Mouse (Mus musculus) T-helper 17 cell (primary cell): ENCODE results near the gene BC034090.

Experiments
- in situ Hi-C, 2 experiments: fragments of 300-600 bp; cut with MboI, MseI; formaldehyde crosslinking; loops; 1 replicate in 1 of 2; 2 replicates in 1 of 2; pipeline ENCODE4 v1.15.1; 2025; ENCODE audit warnings: high pct_unique_total_duplicates in 2 of 2

BC034090 gene

GRCm38 (mm10) chr1:155245516-155245915, 1.3 kb upstream of the BC034090 start:
- in situ Hi-C loops = no loop called here

- in situ Hi-C loops = no loop called here
Measured at GRCm38 (mm10) chr1:155244771-155245211, 547 bp upstream of the BC034090 start.

- in situ Hi-C loops = no loop called here
Measured at GRCm38 (mm10) chr1:155242488-155242745, 1.8 kb downstream of the BC034090 start.

- in situ Hi-C loops = no loop called here
Measured at GRCm38 (mm10) chr1:155241701-155242487, 2.4 kb downstream of the BC034090 start.

GRCm38 (mm10) chr1:155239962-155240717, 4.1 kb downstream of the BC034090 start:
- in situ Hi-C loops = no loop called here

- in situ Hi-C loops = no loop called here
Measured at GRCm38 (mm10) chr1:155239169-155239568, 5.1 kb downstream of the BC034090 start.

GRCm38 (mm10) chr1:155238126-155238525, 6.1 kb downstream of the BC034090 start:
- in situ Hi-C loops = no loop called here

- in situ Hi-C loops = no loop called here
Measured at GRCm38 (mm10) chr1:155237390-155237789, 6.9 kb downstream of the BC034090 start.

- in situ Hi-C loops = no loop called here
Measured at GRCm38 (mm10) chr1:155236306-155237024, 7.8 kb downstream of the BC034090 start.

- in situ Hi-C loops = no loop called here
Measured at GRCm38 (mm10) chr1:155235641-155236040, 8.6 kb downstream of the BC034090 start.

- in situ Hi-C loops = no loop called here
Measured at GRCm38 (mm10) chr1:155233931-155234607, 10.2 kb downstream of the BC034090 start.

- in situ Hi-C loops = no loop called here
Measured at GRCm38 (mm10) chr1:155233378-155233777, 10.9 kb downstream of the BC034090 start.

- in situ Hi-C loops = no loop called here
Measured at GRCm38 (mm10) chr1:155232786-155233185, 11.5 kb downstream of the BC034090 start.

- in situ Hi-C loops = no loop called here
Measured at GRCm38 (mm10) chr1:155232385-155232784, 11.9 kb downstream of the BC034090 start.

GRCm38 (mm10) chr1:155229464-155230411, 14.5 kb downstream of the BC034090 start:
- in situ Hi-C loops = loop anchor here in 1 of 2 experiments (5.0 kb wide), 1 partner anchor 442 kb away; no protein-coding TSS in a partner anchor

GRCm38 (mm10) chr1:155223849-155224554, 20.2 kb downstream of the BC034090 start:
- in situ Hi-C loops = no loop called here

GRCm38 (mm10) chr1:155223036-155223435, 21.2 kb downstream of the BC034090 start:
- in situ Hi-C loops = no loop called here

GRCm38 (mm10) chr1:155222101-155222669, 22.1 kb downstream of the BC034090 start:
- in situ Hi-C loops = no loop called here

GRCm38 (mm10) chr1:155218924-155219323, 25.3 kb downstream of the BC034090 start:
- in situ Hi-C loops = loop anchor here (5.0 kb wide), 3 partner anchors 122 to 432 kb away; partner anchors contain the start of gene Ier5 (in 1 of the 2)
